Mouse (Mus musculus) megakaryocyte progenitor cell, adult 5-6 weeks (primary cell): ENCODE data around the gene Olfr548-ps1. TPM values are rescaled to one million over a fixed set of nuclear protein-coding genes. Genes with fewer than 3 reads are reported as not detected.
A peak's percentile ranks its signal among the peaks of the same experiment; 100 is the strongest.

Experiments used
- ATAC-seq: replicated peaks from 2 replicates; pipeline ENCODE4 v1.8.0; 2016; ENCODE audit warnings: mild to moderate bottlenecking, moderate TSS enrichment, inconsistent platforms; ENCODE audit not compliant: poor library complexity
- total RNA-seq, 2 experiments: library from RNA; stranded (forward) in 1 of 2; stranded (reverse) in 1 of 2; fragments of 157-497, 149-512 nt in 1 of 2; fragments of 200-1000 nt in 1 of 2; gene quantifications; 2 replicates each; pipeline versions ENCODE4 v1.2.3 to v1.2.4; 2015 to 2017

The Olfr548-ps1 gene
- total RNA-seq, 2 experiments from 2014 or later = not detected

DNA sequence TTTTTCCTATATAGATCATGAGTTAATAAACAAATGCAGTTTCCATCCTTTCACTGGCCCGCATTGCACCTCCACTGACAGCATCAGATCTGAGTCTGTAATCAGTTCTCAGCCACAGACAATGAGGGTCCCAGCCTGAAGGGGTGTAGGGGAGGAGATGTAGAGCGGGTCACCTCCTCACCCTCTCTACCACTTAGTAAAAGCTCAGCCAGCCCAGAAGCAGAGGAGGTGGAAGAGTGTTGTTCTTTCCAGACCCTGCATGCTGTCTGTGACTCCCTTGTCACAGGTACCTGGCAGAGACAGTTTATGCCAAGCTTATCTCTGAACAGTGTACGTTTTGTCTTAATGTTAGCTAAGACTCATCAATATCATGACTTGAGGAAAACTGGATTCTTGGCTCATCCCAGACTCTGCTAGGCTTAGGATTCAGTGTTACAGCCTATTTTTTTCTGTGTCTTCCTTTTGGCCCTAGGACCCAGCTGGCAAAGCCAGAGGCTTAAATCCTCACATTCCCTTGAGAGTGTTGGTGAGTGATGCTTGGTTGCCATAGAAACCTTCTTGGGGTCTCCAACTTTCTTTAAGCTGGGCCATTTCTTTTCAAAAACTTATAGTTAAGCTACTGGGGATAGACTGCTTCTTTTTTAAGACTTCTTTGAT is 32.6 kb downstream of the Olfr548-ps1 start:
- ATAC-seq = no peak

DNA sequence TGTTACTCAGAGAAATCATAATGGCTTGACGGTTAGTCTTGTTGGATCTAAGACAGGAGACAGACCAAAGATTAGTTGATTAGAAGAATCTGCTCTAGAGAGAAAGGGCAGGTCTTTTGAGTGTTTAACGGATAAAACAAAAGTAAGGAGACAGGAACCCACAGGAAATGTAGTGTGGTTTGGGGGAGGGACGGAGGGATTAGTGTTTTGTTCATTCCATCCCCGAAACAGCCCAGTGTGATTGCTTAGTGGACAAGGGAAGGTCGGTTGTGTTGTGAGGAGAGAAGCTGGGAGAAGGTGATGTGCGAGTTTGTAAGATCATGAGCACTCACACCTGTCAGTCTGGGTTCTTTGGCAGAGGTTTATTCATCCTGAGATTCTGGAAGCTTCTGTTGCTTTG is 35.3 kb downstream of the Olfr548-ps1 start:
- peak; percentile 45 for ATAC-seq

DNA sequence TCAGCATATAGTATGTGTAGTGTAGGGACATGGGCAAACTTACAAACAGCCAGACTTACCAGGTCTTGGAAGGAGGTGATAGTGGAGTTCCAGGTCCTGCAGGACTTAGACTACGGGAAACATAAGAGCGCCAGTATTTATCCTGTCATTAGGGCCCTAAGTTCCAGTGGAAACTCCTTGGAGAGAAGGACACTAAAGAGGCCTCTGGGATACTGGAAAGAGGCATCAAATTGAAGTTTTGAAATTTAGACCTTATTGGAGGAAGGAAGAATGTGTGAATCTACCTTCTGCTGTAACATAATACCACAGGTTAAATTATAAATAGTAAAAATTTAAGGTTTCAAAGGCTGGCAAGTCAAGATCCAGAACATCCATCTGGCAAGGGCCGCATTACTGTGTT is 51.1 kb downstream of the Olfr548-ps1 start, which contains the start of gene Olfr551:
Gene Olfr551 (minus strand): TSS at position 101 of the 400 bp plus-strand sequence.
- ATAC-seq = no peak

Other genes starting within 250 kb of the Olfr548-ps1 start
- gene Rrm1, start 99.2 kb upstream of the Olfr548-ps1 start, total RNA-seq (2015) = 245 and 255 TPM in 2 replicates
- 673 and 874 TPM in 2 replicates for gene Rrm1, start 99.2 kb upstream of the Olfr548-ps1 start, total RNA-seq (2017)
- not detected in 2 replicates for gene Olfr543, start 59.2 kb upstream of the Olfr548-ps1 start, total RNA-seq (2015)
- not detected in 2 replicates for gene Olfr543, start 59.2 kb upstream of the Olfr548-ps1 start, total RNA-seq (2017)
- not detected in 2 replicates for gene Olfr544, start 52.6 kb upstream of the Olfr548-ps1 start, total RNA-seq (2015)
- gene Olfr544, start 52.6 kb upstream of the Olfr548-ps1 start, total RNA-seq (2017) = not detected in 2 replicates
- not detected in 2 replicates for gene Olfr545, start 41.3 kb upstream of the Olfr548-ps1 start, total RNA-seq (2015)
- not detected in 2 replicates for gene Olfr545, start 41.3 kb upstream of the Olfr548-ps1 start, total RNA-seq (2017)
- gene Olfr547, start 6.1 kb upstream of the Olfr548-ps1 start, total RNA-seq (2015) = not detected in 2 replicates
- not detected in 2 replicates for gene Olfr547, start 6.1 kb upstream of the Olfr548-ps1 start, total RNA-seq (2017)
- not detected in 2 replicates for gene Olfr549, start 9.0 kb downstream of the Olfr548-ps1 start, total RNA-seq (2015)
- gene Olfr549, start 9.0 kb downstream of the Olfr548-ps1 start, total RNA-seq (2017) = not detected in 2 replicates
- gene Trim21, start 24.6 kb downstream of the Olfr548-ps1 start, total RNA-seq (2015) = 7.4 and 11.5 TPM in 2 replicates
- gene Trim21, start 24.6 kb downstream of the Olfr548-ps1 start, total RNA-seq (2017) = 29.3 and 45.8 TPM in 2 replicates
- 0.27 TPM in 1 of 2 replicates, not detected in the other for gene Olfr550, start 30.5 kb downstream of the Olfr548-ps1 start, total RNA-seq (2015)
- not detected in 2 replicates for gene Olfr550, start 30.5 kb downstream of the Olfr548-ps1 start, total RNA-seq (2017)
- gene Olfr551, start 51.0 kb downstream of the Olfr548-ps1 start, total RNA-seq (2015) = not detected in 2 replicates
- not detected in 2 replicates for gene Olfr551, start 51.0 kb downstream of the Olfr548-ps1 start, total RNA-seq (2017)
- gene Olfr552, start 56.9 kb downstream of the Olfr548-ps1 start, total RNA-seq (2015) = 0.10 TPM in 1 of 2 replicates, not detected in the other
- gene Olfr552, start 56.9 kb downstream of the Olfr548-ps1 start, total RNA-seq (2017) = not detected in 2 replicates
- gene Olfr553, start 77.3 kb downstream of the Olfr548-ps1 start, total RNA-seq (2015) = not detected in 2 replicates
- not detected in 2 replicates for gene Olfr553, start 77.3 kb downstream of the Olfr548-ps1 start, total RNA-seq (2017)
- gene Olfr554, start 97.5 kb downstream of the Olfr548-ps1 start, total RNA-seq (2015) = not detected in 2 replicates
- not detected in 2 replicates for gene Olfr554, start 97.5 kb downstream of the Olfr548-ps1 start, total RNA-seq (2017)
- not detected in 2 replicates for gene Olfr555, start 117.9 kb downstream of the Olfr548-ps1 start, total RNA-seq (2015)
- gene Olfr555, start 117.9 kb downstream of the Olfr548-ps1 start, total RNA-seq (2017) = not detected in 2 replicates
- not detected in 2 replicates for gene Olfr556, start 124.0 kb downstream of the Olfr548-ps1 start, total RNA-seq (2015)
- gene Olfr556, start 124.0 kb downstream of the Olfr548-ps1 start, total RNA-seq (2017) = not detected in 2 replicates
- gene Trim68, start 146.4 kb downstream of the Olfr548-ps1 start, total RNA-seq (2015) = 6.1 and 6.4 TPM in 2 replicates
- gene Trim68, start 146.4 kb downstream of the Olfr548-ps1 start, total RNA-seq (2017) = 4.8 and 5.6 TPM in 2 replicates
- gene Olfr557, start 155.0 kb downstream of the Olfr548-ps1 start, total RNA-seq (2015) = not detected in 2 replicates
- gene Olfr557, start 155.0 kb downstream of the Olfr548-ps1 start, total RNA-seq (2017) = 0.24 TPM in 1 of 2 replicates, not detected in the other
- not detected in 2 replicates for gene Olfr558, start 161.3 kb downstream of the Olfr548-ps1 start, total RNA-seq (2015)
- gene Olfr558, start 161.3 kb downstream of the Olfr548-ps1 start, total RNA-seq (2017) = not detected in 2 replicates
- gene Olfr33, start 178.2 kb downstream of the Olfr548-ps1 start, total RNA-seq (2015) = not detected in 2 replicates
- not detected in 2 replicates for gene Olfr33, start 178.2 kb downstream of the Olfr548-ps1 start, total RNA-seq (2017)
- not detected in 2 replicates for gene Olfr559, start 186.6 kb downstream of the Olfr548-ps1 start, total RNA-seq (2015)
- gene Olfr559, start 186.6 kb downstream of the Olfr548-ps1 start, total RNA-seq (2017) = not detected in 2 replicates
- gene Olfr560, start 218.5 kb downstream of the Olfr548-ps1 start, total RNA-seq (2015) = not detected in 2 replicates
- gene Olfr560, start 218.5 kb downstream of the Olfr548-ps1 start, total RNA-seq (2017) = not detected in 2 replicates
- not detected in 2 replicates for gene Olfr78, start 218.6 kb downstream of the Olfr548-ps1 start, total RNA-seq (2015)
- gene Olfr78, start 218.6 kb downstream of the Olfr548-ps1 start, total RNA-seq (2017) = not detected in 2 replicates
- not detected in 2 replicates for gene Olfr561, start 230.3 kb downstream of the Olfr548-ps1 start, total RNA-seq (2015)
- gene Olfr561, start 230.3 kb downstream of the Olfr548-ps1 start, total RNA-seq (2017) = not detected in 2 replicates